Mouse (Mus musculus) embryonic facial prominence, embryonic 13.5 days (tissue): ENCODE results near the gene Ypel2. TPM values are rescaled to one million over a fixed set of nuclear protein-coding genes. Genes with fewer than 3 reads are reported as not detected.

Source experiments
- ATAC-seq: fragments of 200-750 bp; cut with Nextera tagmentation; 2 replicates; pipeline ENCODE4 v1.8.0; 2017; ENCODE audit warnings: low read depth; ENCODE audit not compliant: insufficient number of reproducible peaks, insufficient read depth, low FRiP score, low TSS enrichment
- H3K27ac ChIP-seq: fragments of 300-500 bp; sonication (generic); 2 replicates; pipeline ENCODE4 v1.5.1; 2015; ENCODE audit warnings: moderate library complexity, mild to moderate bottlenecking, inconsistent platforms
- H3K27me3 ChIP-seq: fragments of 300-500 bp; sonication (generic); 2 replicates; pipeline ENCODE4 v1.6.1; 2015; ENCODE audit warnings: mild to moderate bottlenecking, inconsistent platforms
- H3K36me3 ChIP-seq: fragments of 300-500 bp; sonication (generic); 2 replicates; pipeline ENCODE4 v1.6.1; 2015; ENCODE audit warnings: mild to moderate bottlenecking, inconsistent platforms
- H3K4me1 ChIP-seq: fragments of 300-500 bp; sonication (generic); 2 replicates; pipeline ENCODE4 v1.6.1; 2015; ENCODE audit warnings: inconsistent platforms
- H3K4me2 ChIP-seq: fragments of 300-500 bp; sonication (generic); 2 replicates; pipeline ENCODE4 v1.6.1; 2015; ENCODE audit warnings: moderate library complexity, mild to moderate bottlenecking, inconsistent platforms
- H3K4me3 ChIP-seq: fragments of 300-500 bp; sonication (generic); 2 replicates; pipeline ENCODE4 v1.5.1; 2015; ENCODE audit warnings: mild to moderate bottlenecking, inconsistent platforms
- H3K9ac ChIP-seq: fragments of 300-500 bp; sonication (generic); 2 replicates; pipeline ENCODE4 v1.6.1; 2015; ENCODE audit warnings: mild to moderate bottlenecking, inconsistent platforms
- H3K9me3 ChIP-seq: fragments of 300-500 bp; sonication (generic); 2 replicates; pipeline ENCODE4 v1.6.1; 2016; ENCODE audit warnings: inconsistent platforms
- WGBS: fragments of 180-500 bp; shearing (Covaris S2); methylation state at CpG from one replicate; pipeline ENCODE4 v1.1.7; 2015; ENCODE audit warnings: mixed read lengths; 5-methylcytosine and 5-hydroxymethylcytosine counted together
- polyA plus RNA-seq: library from polyadenylated mRNA; unstranded; fragments of >200 nt; fragmentation: Nextera tagmentation; extraction: Ambion mirVana; gene quantifications from 2 replicates; pipeline ENCODE4 v1.2.1, GENCODE M21; 2015

Ypel2 gene
- polyA plus RNA-seq, 1 experiment from 2014 or later = 12.2 TPM

GRCm38 (mm10) chr11:87019431-87019830, 25.9 kb upstream of the Ypel2 start:
- no peaks in the 10 kb centered on the region for H3K36me3 ChIP-seq
- H3K27ac ChIP-seq = no peak overlapping the region
- WGBS = 89% methylated on average over 8 of the region's 8 CpGs
- no peaks in the 10 kb centered on the region for H3K4me1 ChIP-seq
- no peak overlapping the region for H3K4me3 ChIP-seq
- no peak overlapping the region for H3K4me2 ChIP-seq
- no peak for ATAC-seq
- H3K9me3 ChIP-seq = no peaks in the 10 kb centered on the region
- no peak overlapping the region for H3K9ac ChIP-seq
- H3K27me3 ChIP-seq = no peaks in the 10 kb centered on the region

GRCm38 (mm10) chr11:87018081-87018480, 24.6 kb upstream of the Ypel2 start:
- H3K9ac ChIP-seq = no peak overlapping the region
- H3K4me3 ChIP-seq = no peak overlapping the region
- H3K4me1 ChIP-seq = no peaks in the 10 kb centered on the region
- WGBS = 55% methylated on average over 4 of the region's 4 CpGs
- H3K4me2 ChIP-seq = no peak overlapping the region
- no peaks in the 10 kb centered on the region for H3K9me3 ChIP-seq
- no peak overlapping the region for H3K27ac ChIP-seq
- no peaks in the 10 kb centered on the region for H3K27me3 ChIP-seq
- no peaks in the 10 kb centered on the region for H3K36me3 ChIP-seq
- no peak for ATAC-seq

DNA sequence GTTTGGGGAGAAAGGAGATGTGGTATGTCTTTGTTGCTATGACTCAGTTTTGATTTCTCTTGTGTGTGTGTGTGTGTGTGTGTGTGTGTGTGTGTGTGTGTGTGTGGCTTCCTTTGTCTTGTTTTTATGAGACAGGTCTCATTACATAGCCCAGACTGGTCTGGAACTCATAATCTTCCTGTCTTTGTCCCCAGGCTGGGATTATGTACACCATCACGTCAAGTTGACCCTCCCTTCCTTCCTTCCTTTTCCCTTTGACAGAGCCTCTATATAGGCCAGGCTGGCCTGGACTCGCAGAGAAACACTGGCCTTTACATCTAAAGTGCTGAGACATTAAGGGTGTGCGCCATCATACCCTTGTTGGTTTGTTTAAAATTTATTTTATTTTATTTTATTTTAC, 22.2 kb upstream of the Ypel2 start:
- H3K4me2 ChIP-seq = no peak overlapping the region
- no peak for ATAC-seq
- H3K4me1 ChIP-seq = no peaks in the 10 kb centered on the region
- no peaks in the 10 kb centered on the region for H3K9me3 ChIP-seq
- no peak overlapping the region for H3K27ac ChIP-seq
- no peak overlapping the region for H3K4me3 ChIP-seq
- 62% methylated on average over 3 of the region's 3 CpGs for WGBS
- no peaks in the 10 kb centered on the region for H3K36me3 ChIP-seq
- no peak overlapping the region for H3K9ac ChIP-seq
- H3K27me3 ChIP-seq = no peaks in the 10 kb centered on the region

- no peaks in the 10 kb centered on the region for H3K36me3 ChIP-seq
- no peak for ATAC-seq
- peaks cover 15% of the 10 kb centered on the region for H3K4me1 ChIP-seq
- no peak overlapping the region for H3K9ac ChIP-seq
- no peaks in the 10 kb centered on the region for H3K27me3 ChIP-seq
- no peak overlapping the region for H3K27ac ChIP-seq
- no peak overlapping the region for H3K4me3 ChIP-seq
- 16% methylated on average over 9 of the region's 9 CpGs for WGBS
- H3K4me2 ChIP-seq = no peak overlapping the region
- no peaks in the 10 kb centered on the region for H3K9me3 ChIP-seq
These were observed 17.0 kb upstream of the Ypel2 start for GRCm38 (mm10) chr11:87010476-87010875.

GRCm38 (mm10) chr11:87007371-87007770, 13.9 kb upstream of the Ypel2 start:
- H3K9ac ChIP-seq = no peak overlapping the region
- H3K4me2 ChIP-seq = no peak overlapping the region
- 0 out of 2 replicates have a peak, but pooled peaks have one; percentile 32 for ATAC-seq
- no peak overlapping the region for H3K4me3 ChIP-seq
- peaks cover 20% of the 10 kb centered on the region for H3K4me1 ChIP-seq
- 15% methylated on average over 8 of the region's 8 CpGs for WGBS
- no peaks in the 10 kb centered on the region for H3K9me3 ChIP-seq
- no peaks in the 10 kb centered on the region for H3K36me3 ChIP-seq
- H3K27me3 ChIP-seq = no peaks in the 10 kb centered on the region
- peak overlapping the region; percentile 78 for H3K27ac ChIP-seq

- no peak overlapping the region for H3K4me2 ChIP-seq
- H3K27me3 ChIP-seq = no peaks in the 10 kb centered on the region
- H3K36me3 ChIP-seq = no peaks in the 10 kb centered on the region
- peaks cover 20% of the 10 kb centered on the region for H3K4me1 ChIP-seq
- WGBS = 37% methylated on average over 12 of the region's 12 CpGs
- peak overlapping the region; percentile 77 for H3K27ac ChIP-seq
- no peak for ATAC-seq
- no peaks in the 10 kb centered on the region for H3K9me3 ChIP-seq
- no peak overlapping the region for H3K4me3 ChIP-seq
- 0 out of 2 replicates have a peak overlapping the region, but pooled peaks have one; percentile 6 for H3K9ac ChIP-seq
These were observed 11.7 kb upstream of the Ypel2 start for GRCm38 (mm10) chr11:87004960-87005755.

DNA sequence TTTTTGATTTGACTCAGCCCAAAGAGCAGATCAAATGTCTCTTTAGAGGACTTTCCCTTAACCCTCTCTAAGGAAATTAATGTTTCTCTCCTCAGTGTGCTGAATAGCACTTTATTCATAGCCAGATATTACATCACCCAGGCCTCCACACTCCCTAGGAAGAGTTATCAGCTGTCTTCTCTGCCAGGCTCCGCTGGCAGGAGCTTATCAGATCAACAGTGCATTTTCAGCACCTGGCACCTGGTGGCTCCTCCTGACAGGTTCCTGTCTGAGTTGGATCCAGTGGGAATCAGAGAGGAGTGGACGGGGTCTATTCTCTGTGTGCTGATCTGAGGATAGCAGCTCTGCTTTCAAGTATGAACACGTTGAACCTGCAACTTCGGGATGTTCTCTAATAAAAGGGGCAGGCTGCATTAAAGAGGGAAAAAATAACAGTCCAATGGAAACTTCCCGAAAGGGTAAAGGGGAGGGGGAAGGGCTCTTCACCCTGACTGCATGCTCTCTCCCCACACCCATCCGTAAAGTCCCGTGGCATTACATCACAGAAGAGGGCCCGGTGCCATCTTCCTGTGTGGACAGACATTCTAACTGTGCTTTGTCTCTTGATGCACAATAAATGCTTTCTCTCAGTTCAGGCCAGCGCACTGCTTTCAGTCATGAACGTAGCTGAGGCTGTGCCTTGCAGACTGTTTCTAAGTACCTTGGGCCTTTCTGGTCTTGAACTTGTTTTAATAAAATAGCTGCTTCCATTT, 8.7 kb upstream of the Ypel2 start:
- Histone ChIP-seq H3K27me3 (no peaks in the 10 kb centered on the region), H3K36me3 (no peaks in the 10 kb centered on the region), H3K9me3 (no peaks in the 10 kb centered on the region), H3K4me3 (no peak overlapping the region), H3K9ac (no peak overlapping the region), H3K27ac (no peak overlapping the region), H3K4me2 (no peak overlapping the region), H3K4me1 (peaks cover 11% of the 10 kb centered on the region)
- ATAC-seq = no peak
- WGBS = 73% methylated on average over 10 of the region's 10 CpGs

DNA sequence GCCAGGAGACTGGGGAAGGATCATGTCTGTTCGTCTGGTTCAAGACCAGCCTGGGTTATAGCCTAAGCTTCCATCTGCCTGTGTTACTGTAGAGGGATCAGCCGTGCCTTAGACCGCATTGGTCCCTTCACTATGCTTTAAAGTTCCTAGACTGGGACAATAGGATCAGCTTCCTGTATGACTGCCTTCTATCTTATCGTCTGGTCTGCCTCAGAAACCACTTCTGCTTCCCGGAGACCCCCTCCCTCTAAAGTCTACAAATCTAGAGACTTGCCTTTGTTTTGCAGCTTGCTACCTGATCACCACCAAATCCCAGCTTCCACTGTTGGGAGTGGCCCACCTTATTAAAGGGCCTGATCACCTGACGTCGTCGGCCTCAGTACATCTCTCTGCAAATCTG, 7.7 kb upstream of the Ypel2 start:
- Histone ChIP-seq H3K27me3 (no peaks in the 10 kb centered on the region), H3K9me3 (no peaks in the 10 kb centered on the region), H3K9ac (no peak overlapping the region), H3K36me3 (no peaks in the 10 kb centered on the region), H3K4me2 (no peak overlapping the region), H3K27ac (no peak overlapping the region), H3K4me1 (peaks cover 6% of the 10 kb centered on the region; the same call in 1 of the 2 replicates), H3K4me3 (no peak overlapping the region)
- 83% methylated on average over 8 of the region's 8 CpGs for WGBS
- no peak for ATAC-seq

GRCm38 (mm10) chr11:86996266-86996665, 2.8 kb upstream of the Ypel2 start:
- H3K9me3 ChIP-seq = no peaks in the 10 kb centered on the region
- no peaks in the 10 kb centered on the region for H3K36me3 ChIP-seq
- no peak overlapping the region for H3K27ac ChIP-seq
- 35% methylated on average over 2 of the region's 2 CpGs for WGBS
- H3K4me3 ChIP-seq = no peak overlapping the region
- no peak overlapping the region for H3K4me2 ChIP-seq
- no peak for ATAC-seq
- H3K9ac ChIP-seq = no peak overlapping the region
- H3K27me3 ChIP-seq = no peaks in the 10 kb centered on the region
- H3K4me1 ChIP-seq = peaks cover 29% of the 10 kb centered on the region

DNA sequence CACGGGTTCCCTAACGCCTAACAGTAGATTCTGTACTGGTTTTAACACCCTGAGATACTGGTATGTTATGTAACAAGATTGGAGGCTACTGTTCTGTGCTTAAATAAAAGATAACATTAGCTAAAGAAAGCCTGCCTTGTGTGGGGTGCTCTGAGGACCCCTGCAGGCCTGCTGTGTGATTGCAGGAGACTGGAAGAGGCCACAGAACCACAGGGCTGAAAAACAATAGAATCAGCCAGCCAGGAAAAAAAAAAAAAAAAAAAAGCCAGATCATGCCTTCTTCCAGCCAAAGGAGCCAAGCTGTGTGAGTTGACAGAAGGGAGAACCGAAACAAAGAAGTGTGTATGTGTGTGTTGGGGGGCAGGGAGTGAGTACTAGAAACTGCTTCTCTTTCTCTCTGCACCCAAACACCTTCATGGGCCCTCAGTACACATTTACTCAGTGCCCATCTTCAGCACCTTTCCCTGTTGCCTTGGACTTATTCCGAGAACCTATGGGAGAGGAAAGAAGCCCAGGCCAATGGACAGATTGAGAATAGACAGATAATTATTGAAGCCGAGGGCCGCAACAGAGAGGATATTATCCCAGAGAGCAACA, 2.2 kb upstream of the Ypel2 start:
- Histone ChIP-seq H3K27ac (no peak overlapping the region), H3K4me1 (peaks cover 32% of the 10 kb centered on the region), H3K36me3 (no peaks in the 10 kb centered on the region), H3K27me3 (no peaks in the 10 kb centered on the region), H3K9ac (0 out of 2 replicates have a peak overlapping the region, but pooled peaks have one; percentile 17), H3K4me3 (no peak overlapping the region), H3K9me3 (no peaks in the 10 kb centered on the region), H3K4me2 (no peak overlapping the region)
- WGBS = 38% methylated on average over 6 of the region's 6 CpGs
- no peak for ATAC-seq

GRCm38 (mm10) chr11:86994791-86995624, 1.5 kb upstream of the Ypel2 start:
- no peaks in the 10 kb centered on the region for H3K9me3 ChIP-seq
- no peak overlapping the region for H3K9ac ChIP-seq
- 27% methylated on average over 10 of the region's 10 CpGs for WGBS
- no peaks in the 10 kb centered on the region for H3K27me3 ChIP-seq
- no peak for ATAC-seq
- H3K4me1 ChIP-seq = peaks cover 39% of the 10 kb centered on the region
- no peak overlapping the region for H3K4me2 ChIP-seq
- no peak overlapping the region for H3K27ac ChIP-seq
- H3K36me3 ChIP-seq = no peaks in the 10 kb centered on the region
- H3K4me3 ChIP-seq = no peak overlapping the region
